Mouse (Mus musculus): Measurements from ENCODE around the gene Ifit2.
"Not testable (repeated sequence)": the region's sequence is repeated elsewhere in the genome, so short reads cannot be mapped to it uniquely, and the experiment has no call there.

Gene Ifit2

GRCm38 (mm10) chr19:34594523-34594922 is 44.0 kb downstream of the Ifit2 start:
- not testable (repeated sequence) for DNase-seq (ENCODE audit: low read depth in 1 of 2, low spot score in 2 of 2)

GRCm38 (mm10) chr19:34596811-34597210 is 46.3 kb downstream of the Ifit2 start:
- DNase-seq (ENCODE audit: low read depth in 1 of 2, low spot score in 2 of 2): no peak

- DNase-seq (ENCODE audit: low read depth in 1 of 2, low spot score in 2 of 2): no peak
These were observed 47.8 kb downstream of the Ifit2 start for GRCm38 (mm10) chr19:34598341-34598740.

GRCm38 (mm10) chr19:34599250-34599649 is 48.8 kb downstream of the Ifit2 start:
- not testable (repeated sequence) for DNase-seq (ENCODE audit: low read depth in 1 of 2, low spot score in 2 of 2)

- not testable (repeated sequence) for DNase-seq (ENCODE audit: low read depth in 1 of 2, low spot score in 2 of 2)
These were observed 51.4 kb downstream of the Ifit2 start, which contains the start of gene Ifit1bl1 for GRCm38 (mm10) chr19:34601888-34602287. Ifit1bl1 (minus strand) TSS chr19:34601956.

- no peak for DNase-seq (ENCODE audit: low read depth in 1 of 2, low spot score in 2 of 2)
These were observed 55.0 kb downstream of the Ifit2 start for GRCm38 (mm10) chr19:34605472-34605871.

- DNase-seq (ENCODE audit: low read depth in 1 of 2, low spot score in 2 of 2): not testable (repeated sequence)
These were observed 57.0 kb downstream of the Ifit2 start, which contains the start of gene Ifit3b for GRCm38 (mm10) chr19:34607237-34608051. Ifit3b (plus strand) TSS chr19:34607970.

GRCm38 (mm10) chr19:34610118-34610517 is 59.6 kb downstream of the Ifit2 start:
- DNase-seq (ENCODE audit: low read depth in 1 of 2, low spot score in 2 of 2): not testable (repeated sequence)

GRCm38 (mm10) chr19:34612243-34613001 is 61.9 kb downstream of the Ifit2 start:
- DNase-seq (ENCODE audit: low read depth in 1 of 2, low spot score in 2 of 2): not testable (repeated sequence)

- no peak for DNase-seq (ENCODE audit: low read depth in 1 of 2, low spot score in 2 of 2)
These were observed 70.4 kb downstream of the Ifit2 start for GRCm38 (mm10) chr19:34620871-34621270.

GRCm38 (mm10) chr19:34623781-34624180 is 73.3 kb downstream of the Ifit2 start:
- no peak for DNase-seq (ENCODE audit: low read depth in 1 of 2, low spot score in 2 of 2)

- DNase-seq (ENCODE audit: low read depth in 1 of 2, low spot score in 2 of 2): no peak
These were observed 74.2 kb downstream of the Ifit2 start for GRCm38 (mm10) chr19:34624663-34625062.

Measured in monocyte, adult 2 months (primary cell).